Mouse (Mus musculus) embryonic facial prominence, embryonic 12.5 days (tissue): Measurements from ENCODE around the gene Gm16181. TPM values are rescaled to one million over a fixed set of nuclear protein-coding genes. Genes with fewer than 3 reads are reported as not detected.
A peak's percentile ranks its signal among the peaks of the same experiment; 100 is the strongest.

Experiments
- ATAC-seq: fragments of 200-750 bp; cut with Nextera tagmentation; 2 replicates; pipeline ENCODE4 v1.8.0; 2017; ENCODE audit not compliant: insufficient number of reproducible peaks, insufficient read depth, low FRiP score, low TSS enrichment
- H3K27ac ChIP-seq: fragments of 300-500 bp; sonication (generic); 2 replicates; pipeline ENCODE4 v1.5.1; 2016; ENCODE audit warnings: mild to moderate bottlenecking
- H3K27me3 ChIP-seq: fragments of 300-500 bp; sonication (generic); 2 replicates; pipeline ENCODE4 v1.6.1; 2016; ENCODE audit warnings: mild to moderate bottlenecking, moderate library complexity
- H3K36me3 ChIP-seq: fragments of 300-500 bp; sonication (generic); 2 replicates; pipeline ENCODE4 v1.6.1; 2016; ENCODE audit warnings: mild to moderate bottlenecking
- H3K4me1 ChIP-seq: fragments of 300-500 bp; sonication (generic); 2 replicates; pipeline ENCODE4 v1.6.1; 2016
- H3K4me2 ChIP-seq: fragments of 300-500 bp; sonication (generic); replicated peaks from 2 replicates; pipeline ENCODE4 v1.6.1; 2016; ENCODE audit warnings: mild to moderate bottlenecking, moderate library complexity
- H3K4me3 ChIP-seq: fragments of 300-500 bp; sonication (generic); 2 replicates; pipeline ENCODE4 v1.5.1; 2016; ENCODE audit warnings: mild to moderate bottlenecking
- H3K9ac ChIP-seq: fragments of 300-500 bp; sonication (generic); 2 replicates; pipeline ENCODE4 v1.6.1; 2016; ENCODE audit warnings: mild to moderate bottlenecking, moderate library complexity
- H3K9me3 ChIP-seq: fragments of 300-500 bp; sonication (generic); 2 replicates; pipeline ENCODE4 v1.6.1; 2016; ENCODE audit warnings: mild to moderate bottlenecking, moderate library complexity
- WGBS: fragments of 180-500 bp; shearing (Covaris S2); methylation state at CpG from one replicate; pipeline ENCODE4 v1.1.7; 2016; 5-methylcytosine and 5-hydroxymethylcytosine counted together
- polyA plus RNA-seq: library from polyadenylated mRNA; unstranded; fragments of >200 nt; fragmentation: Nextera tagmentation; extraction: Ambion mirVana; gene quantifications from 2 replicates; pipeline ENCODE4 v1.2.1, GENCODE M21; 2016

The Gm16181 gene
- polyA plus RNA-seq, 1 experiment from 2014 or later: not detected

DNA sequence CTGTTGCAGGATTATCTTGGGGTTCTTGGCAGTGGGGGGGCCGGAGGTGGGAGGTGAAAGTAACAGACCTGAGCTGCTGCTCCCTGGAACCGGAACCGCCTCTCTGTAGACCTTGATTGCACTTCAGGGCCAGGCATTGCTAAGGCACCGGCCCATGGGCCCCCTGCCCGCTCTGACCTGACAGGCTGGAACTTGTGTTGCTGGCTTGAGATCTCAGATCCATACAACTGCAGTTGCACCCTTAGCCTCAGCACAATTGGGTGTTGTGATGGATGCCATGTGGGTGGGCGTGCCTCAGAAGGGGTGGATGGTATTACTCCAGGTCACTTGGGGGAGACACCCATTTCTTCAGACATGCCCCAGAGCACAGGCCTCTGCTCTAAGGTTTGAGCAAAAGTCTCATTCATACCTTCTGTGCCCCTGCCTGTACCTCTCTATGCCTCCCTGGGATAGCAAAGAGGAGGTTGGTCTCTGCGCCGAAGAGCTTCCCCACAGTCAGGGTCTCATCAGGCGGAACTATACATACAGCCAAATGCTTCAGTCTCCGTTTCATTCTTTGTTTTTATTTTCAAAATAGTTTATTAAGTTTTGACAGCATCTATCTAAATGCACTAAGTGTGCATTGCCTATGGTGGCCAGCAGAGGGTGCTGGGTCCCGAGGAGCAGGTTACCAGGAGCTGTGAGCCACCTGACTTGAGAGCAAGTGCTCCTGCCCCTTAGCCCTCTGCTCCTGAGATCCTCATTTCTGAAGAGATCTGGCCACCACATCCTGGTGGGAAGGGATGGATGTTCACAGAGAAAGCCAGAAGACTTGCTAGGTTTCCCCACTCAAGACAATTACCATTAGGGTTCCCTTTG, 33.8 kb downstream of the Gm16181 start:
- Histone ChIP-seq H3K27ac (no peak overlapping the region), H3K4me2 (no peak overlapping the region), H3K9me3 (no peaks in the 10 kb centered on the region), H3K4me1 (no peaks in the 10 kb centered on the region), H3K27me3 (no peaks in the 10 kb centered on the region), H3K36me3 (peaks cover 46% of the 10 kb centered on the region), H3K9ac (no peak overlapping the region), H3K4me3 (no peak overlapping the region)
- 60% methylated on average over 11 of the region's 11 CpGs for WGBS
- ATAC-seq: no peak

DNA sequence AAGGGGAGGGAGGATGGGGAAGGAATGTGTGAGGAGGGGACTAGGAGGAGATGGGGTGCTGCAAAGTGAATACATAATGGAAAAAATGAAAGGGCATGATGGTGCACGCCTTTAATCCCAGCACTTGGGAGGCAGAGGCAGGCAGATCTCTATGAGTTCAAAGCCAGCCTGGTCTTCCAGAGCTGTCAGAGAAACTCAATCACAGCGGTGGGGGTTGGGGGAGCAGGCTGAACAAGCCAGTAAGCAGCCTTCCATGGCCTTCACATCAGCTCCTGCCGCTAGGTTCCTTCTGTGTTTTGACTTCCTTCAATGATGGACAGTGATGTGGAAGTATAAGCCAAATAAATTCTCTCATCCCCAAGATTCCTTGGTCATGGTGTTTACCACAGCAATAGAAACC, 34.7 kb downstream of the Gm16181 start:
- Histone ChIP-seq H3K9ac (no peak overlapping the region), H3K4me1 (no peaks in the 10 kb centered on the region), H3K27me3 (no peaks in the 10 kb centered on the region), H3K9me3 (no peaks in the 10 kb centered on the region), H3K27ac (no peak overlapping the region), H3K36me3 (peaks cover 38% of the 10 kb centered on the region), H3K4me3 (no peak overlapping the region), H3K4me2 (no peak overlapping the region)
- ATAC-seq: no peak
- whole genome bisulfite sequencing: 75% methylated on average over 3 of the region's 3 CpGs

GRCm38 (mm10) chr17:35255704-35256103, 35.1 kb downstream of the Gm16181 start:
- no peak for ATAC-seq
- H3K9me3 ChIP-seq: no peaks in the 10 kb centered on the region
- H3K4me2 ChIP-seq: no peak overlapping the region
- no peak overlapping the region for H3K27ac ChIP-seq
- no peak overlapping the region for H3K4me3 ChIP-seq
- H3K4me1 ChIP-seq: no peaks in the 10 kb centered on the region
- H3K36me3 ChIP-seq: peaks cover 34% of the 10 kb centered on the region
- H3K27me3 ChIP-seq: 0 out of 2 replicates have a peak, but pooled peaks cover 4% of the 10 kb centered on the region
- H3K9ac ChIP-seq: no peak overlapping the region
- 51% methylated on average over 4 of the region's 4 CpGs for WGBS

DNA sequence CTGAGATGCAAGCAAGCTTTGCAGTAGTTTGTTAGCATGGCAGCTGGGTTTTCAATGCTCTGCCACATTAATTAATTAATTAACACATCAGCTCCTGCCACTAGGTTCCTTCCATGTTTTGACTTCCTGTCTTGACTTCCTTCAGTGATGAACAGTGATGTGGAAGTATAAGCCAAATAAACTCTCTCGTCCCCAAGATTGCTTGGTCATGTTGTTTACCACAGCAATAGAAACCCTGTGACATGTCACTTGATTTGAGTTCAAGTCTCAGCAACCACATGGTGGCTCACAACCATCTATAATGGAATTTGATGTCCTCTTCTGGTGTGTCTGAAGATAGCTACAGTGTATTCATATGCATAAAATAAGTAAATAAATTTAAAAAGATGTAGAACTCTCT, 36.7 kb downstream of the Gm16181 start:
- Histone ChIP-seq H3K4me3 (no peak overlapping the region), H3K27me3 (peaks cover 19% of the 10 kb centered on the region; the same call in 1 of the 2 replicates), H3K36me3 (peaks cover 19% of the 10 kb centered on the region), H3K9ac (no peak overlapping the region), H3K9me3 (no peaks in the 10 kb centered on the region), H3K4me1 (no peaks in the 10 kb centered on the region), H3K4me2 (no peak overlapping the region), H3K27ac (no peak overlapping the region)
- 80% methylated on average over 1 of the region's 1 CpGs for WGBS
- no peak for ATAC-seq

DNA sequence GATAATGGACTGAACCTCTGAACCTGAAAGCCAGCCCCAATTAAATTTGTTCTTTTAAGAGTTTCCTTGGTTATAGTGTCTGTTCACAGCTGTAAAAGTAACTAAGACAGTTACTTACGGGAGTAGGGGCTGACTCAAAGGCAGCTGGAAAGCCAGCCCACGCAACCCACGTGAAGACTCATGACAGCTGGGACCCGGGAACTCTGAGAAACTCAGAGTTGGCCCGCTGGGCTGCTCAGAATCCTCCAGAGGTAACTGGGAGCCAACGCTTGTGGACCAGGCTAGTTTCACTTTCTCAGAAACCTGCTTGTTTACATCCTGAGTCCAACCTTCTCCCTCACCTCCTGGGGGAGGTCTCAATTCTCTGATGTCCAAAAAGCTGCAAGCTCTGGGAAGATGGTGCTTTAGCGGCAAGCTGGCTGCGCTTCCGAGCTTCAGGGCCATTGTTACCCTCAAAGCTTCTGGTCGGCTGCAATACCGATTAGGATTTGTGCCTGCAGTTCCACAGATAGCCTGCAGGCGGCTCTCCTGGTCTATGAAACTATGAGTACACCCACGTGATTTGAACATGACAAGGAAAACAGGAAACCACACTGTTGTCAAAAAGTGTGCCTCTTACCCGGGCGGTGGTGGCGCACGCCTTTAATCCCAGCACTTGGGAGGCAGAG, 37.3 kb downstream of the Gm16181 start:
- WGBS: 16% methylated on average over 17 of the region's 17 CpGs
- H3K9me3 ChIP-seq: no peaks in the 10 kb centered on the region
- H3K36me3 ChIP-seq: peaks cover 13% of the 10 kb centered on the region
- H3K9ac ChIP-seq: no peak overlapping the region
- H3K27ac ChIP-seq: no peak overlapping the region
- H3K4me2 ChIP-seq: 0 out of 2 replicates have a peak overlapping the region, but pooled peaks have one; percentile 9
- H3K4me1 ChIP-seq: no peaks in the 10 kb centered on the region
- ATAC-seq: no peak
- H3K27me3 ChIP-seq: peaks cover 24% of the 10 kb centered on the region
- 0 out of 2 replicates have a peak overlapping the region, but pooled peaks have one; percentile 6 for H3K4me3 ChIP-seq

GRCm38 (mm10) chr17:35258492-35259478, 38.2 kb downstream of the Gm16181 start:
- no peak for ATAC-seq
- Histone ChIP-seq H3K27me3 (peaks cover 32% of the 10 kb centered on the region), H3K4me3 (no peak overlapping the region), H3K4me2 (no peak overlapping the region), H3K36me3 (peaks cover 5% of the 10 kb centered on the region), H3K4me1 (no peaks in the 10 kb centered on the region; the same call in 1 of the 2 replicates), H3K9ac (no peak overlapping the region), H3K27ac (no peak overlapping the region), H3K9me3 (no peaks in the 10 kb centered on the region)
- WGBS: 62% methylated on average over 13 of the region's 14 CpGs

DNA sequence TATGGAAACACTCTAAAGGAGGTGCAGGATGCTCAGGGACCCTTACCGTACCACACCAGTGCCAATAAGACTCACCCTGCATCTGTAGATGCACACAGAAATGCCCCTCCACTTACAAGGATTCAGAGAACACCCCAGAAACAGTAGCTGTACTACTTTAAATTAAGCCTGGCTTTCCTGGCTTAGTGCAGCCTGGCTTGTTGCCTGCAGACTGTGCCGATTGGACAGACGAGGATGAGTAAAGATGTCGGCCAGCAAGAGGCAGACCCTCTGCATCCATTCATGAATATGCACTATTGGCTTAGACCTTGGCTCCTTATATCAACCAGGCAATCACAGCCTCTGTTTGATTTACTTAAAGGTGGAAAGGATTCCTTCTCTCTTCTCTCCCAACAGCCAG, 39.0 kb downstream of the Gm16181 start:
- Histone ChIP-seq H3K9ac (no peak overlapping the region), H3K4me2 (no peak overlapping the region), H3K36me3 (no peaks in the 10 kb centered on the region), H3K4me3 (no peak overlapping the region), H3K9me3 (no peaks in the 10 kb centered on the region), H3K4me1 (no peaks in the 10 kb centered on the region; the same call in 1 of the 2 replicates), H3K27ac (no peak overlapping the region), H3K27me3 (peaks cover 41% of the 10 kb centered on the region)
- 75% methylated on average over 4 of the region's 4 CpGs for WGBS
- ATAC-seq: no peak

GRCm38 (mm10) chr17:35261651-35262050, 41.0 kb downstream of the Gm16181 start:
- H3K36me3 ChIP-seq: no peaks in the 10 kb centered on the region
- H3K27me3 ChIP-seq: peaks cover 50% of the 10 kb centered on the region
- WGBS: 69% methylated on average over 13 of the region's 13 CpGs
- H3K9ac ChIP-seq: no peak overlapping the region
- no peak overlapping the region for H3K4me2 ChIP-seq
- no peaks in the 10 kb centered on the region; the same call in 1 of the 2 replicates for H3K4me1 ChIP-seq
- H3K27ac ChIP-seq: no peak overlapping the region
- no peak for ATAC-seq
- no peak overlapping the region for H3K4me3 ChIP-seq
- no peaks in the 10 kb centered on the region for H3K9me3 ChIP-seq

GRCm38 (mm10) chr17:35262664-35263522, 42.3 kb downstream of the Gm16181 start, which contains the start of gene H2-D1:
Gene H2-D1 (plus strand): TSS chr17:35262730.
- H3K9ac ChIP-seq: peak within 1 kb of the TSS; percentile 59
- H3K4me3 ChIP-seq: peak within 1 kb of the TSS; percentile 61
- H3K36me3 ChIP-seq: no peaks in the 10 kb centered on the region
- WGBS: under 1% methylated on average over 73 of the region's 73 CpGs
- ATAC-seq: peak; percentile 86
- no peaks in the 10 kb centered on the region for H3K9me3 ChIP-seq
- H3K4me1 ChIP-seq: no peaks in the 10 kb centered on the region; the same call in 1 of the 2 replicates
- peak within 1 kb of the TSS; percentile 99 for H3K4me2 ChIP-seq
- no peak within 1 kb of the TSS for H3K27ac ChIP-seq
- peaks cover 50% of the 10 kb centered on the region for H3K27me3 ChIP-seq

GRCm38 (mm10) chr17:35263523-35263883, 42.9 kb downstream of the Gm16181 start:
- no peaks in the 10 kb centered on the region for H3K9me3 ChIP-seq
- peak overlapping the region; percentile 61 for H3K4me3 ChIP-seq
- H3K4me1 ChIP-seq: no peaks in the 10 kb centered on the region; the same call in 1 of the 2 replicates
- WGBS: 1% methylated on average over 31 of the region's 31 CpGs
- ATAC-seq: 0 out of 2 replicates have a peak, but pooled peaks have one; percentile 32
- peaks cover 50% of the 10 kb centered on the region for H3K27me3 ChIP-seq
- H3K36me3 ChIP-seq: no peaks in the 10 kb centered on the region
- no peak overlapping the region for H3K27ac ChIP-seq
- peak overlapping the region; percentile 59 for H3K9ac ChIP-seq
- peak overlapping the region; percentile 99 for H3K4me2 ChIP-seq
